Mouse (Mus musculus) liver, postnatal 0 days (tissue): Measurements from ENCODE around the gene Gid8.

Source experiments
- CTCF ChIP-seq: sonication (generic); IDR thresholded peaks from 2 replicates; pipeline ENCODE4 v1.5.1; 2016; ENCODE audit warnings: antibody characterized with exemption, low read depth
- EP300 ChIP-seq: IDR thresholded peaks from 2 replicates; pipeline ENCODE4 v1.6.1; 2016; ENCODE audit warnings: antibody characterized with exemption, low read depth, mild to moderate bottlenecking

- TF ChIP-seq CTCF (no peak), EP300 (no peak)
These were observed 46.9 kb downstream of the Gid8 start for GRCm38 (mm10) chr2:180756786-180757185.
